Mouse (Mus musculus) CH12.LX (cell line): ENCODE results near the gene Tlr9. TPM values are rescaled to one million over a fixed set of nuclear protein-coding genes. Genes with fewer than 3 reads are reported as not detected.

Experiments used
- DNase-seq: peaks from one replicate; pipeline ENCODE4 v3.0.0-alpha.2; 2013; ENCODE audit errors: extremely low read depth
- H3K27ac ChIP-seq: 2 replicates; pipeline ENCODE4 v1.5.1; 2012; ENCODE audit warnings: low read depth, mild to moderate bottlenecking, control low read depth, moderate library complexity; ENCODE audit not compliant: insufficient read depth
- H3K27me3 ChIP-seq: replicated peaks from 2 replicates; pipeline ENCODE3; 2012; ENCODE audit warnings: inconsistent platforms
- H3K36me3 ChIP-seq, 2 experiments: replicated peaks in 1 of 2; 2 replicates each; pipeline versions ENCODE3 to v1.6.1; 2012; ENCODE audit warnings: inconsistent platforms in 1 of 2, low read length in 1 of 2, mild to moderate bottlenecking in 1 of 2, mixed read lengths in 1 of 2, moderate library complexity in 1 of 2; ENCODE audit not compliant: control insufficient read depth in 1 of 2, insufficient read depth in 1 of 2
- H3K4me1 ChIP-seq, 2 experiments: 2 replicates each; pipeline ENCODE4 v1.6.1; 2012; ENCODE audit warnings: inconsistent platforms in 1 of 2, moderate library complexity in 1 of 2; ENCODE audit not compliant: insufficient read depth in 2 of 2, control insufficient read depth in 1 of 2
- H3K4me2 ChIP-seq: 2 replicates; pipeline ENCODE4 v1.6.1; 2012; ENCODE audit warnings: low read depth, mild to moderate bottlenecking, control low read depth; ENCODE audit not compliant: poor library complexity, insufficient read depth, severe bottlenecking
- H3K4me3 ChIP-seq, 3 experiments: fragments of 150-350 bp in 1 of 3; sonication (generic) in 1 of 3; replicated peaks in 1 of 3; 2 replicates each; pipeline versions ENCODE3 to v1.5.1; 2011 to 2012; ENCODE audit warnings: low read depth in 2 of 3, low read length in 2 of 3, mild to moderate bottlenecking in 2 of 3, moderate library complexity in 2 of 3, control low read depth in 1 of 3, improper control_type of control experiment in 1 of 3, inconsistent platforms in 1 of 3, mixed read lengths in 1 of 3; ENCODE audit not compliant: poor library complexity in 1 of 3
- H3K79me2 ChIP-seq: replicated peaks from 2 replicates; pipeline ENCODE4 v1.6.1; 2012; ENCODE audit warnings: mild to moderate bottlenecking, moderate library complexity; ENCODE audit not compliant: control insufficient read depth, poor library complexity, insufficient read depth, severe bottlenecking; ENCODE audit errors: extremely low read depth
- H3K9ac ChIP-seq: 2 replicates; pipeline ENCODE4 v1.6.1; 2012; ENCODE audit warnings: low read depth, mild to moderate bottlenecking, control low read depth, moderate library complexity; ENCODE audit not compliant: insufficient read depth
- H3K9me3 ChIP-seq: replicated peaks from 2 replicates; pipeline ENCODE3; 2012; ENCODE audit warnings: low read length, inconsistent platforms, mixed read lengths
- BHLHE40 ChIP-seq: IDR thresholded peaks from 2 replicates; pipeline ENCODE4 v1.6.1; 2011; ENCODE audit warnings: mild to moderate bottlenecking, low read depth, low read length, improper control_type of control experiment
- CTCF ChIP-seq, 2 experiments: IDR thresholded peaks in 1 of 2; conservative IDR thresholded peaks in 1 of 2; 2 replicates each; pipeline ENCODE4 v1.5.1; 2011 to 2012; ENCODE audit warnings: low read depth in 2 of 2, low read length in 2 of 2, improper control_type of control experiment in 1 of 2, inconsistent platforms in 1 of 2, mild to moderate bottlenecking in 1 of 2, moderate library complexity in 1 of 2
- ELF1 ChIP-seq: IDR thresholded peaks from 2 replicates; pipeline ENCODE4 v1.6.1; 2014; ENCODE audit warnings: low read depth, mild to moderate bottlenecking, inconsistent platforms, low read length, improper control_type of control experiment
- EP300 ChIP-seq: IDR thresholded peaks from 2 replicates; pipeline ENCODE4 v1.6.1; 2011; ENCODE audit warnings: low read length, improper control_type of control experiment
- ETS1 ChIP-seq: conservative IDR thresholded peaks from 2 replicates; pipeline ENCODE4 v1.6.1; 2012; ENCODE audit warnings: low read depth, mild to moderate bottlenecking, inconsistent platforms, low read length, improper control_type of control experiment, moderate library complexity
- IRF4 ChIP-seq: IDR thresholded peaks from 2 replicates; pipeline ENCODE4 v1.6.1; 2014; ENCODE audit warnings: low read depth, mild to moderate bottlenecking, inconsistent platforms, low read length, improper control_type of control experiment
- JUND ChIP-seq: conservative IDR thresholded peaks from 2 replicates; pipeline ENCODE4 v1.6.1; 2011; ENCODE audit warnings: low read depth, low read length, improper control_type of control experiment
- KAT2A ChIP-seq: IDR thresholded peaks from 2 replicates; pipeline ENCODE4 v1.6.1; 2012; ENCODE audit warnings: low read length, improper control_type of control experiment, inconsistent platforms; ENCODE audit not compliant: insufficient replicate concordance
- MAFK ChIP-seq: IDR thresholded peaks from 2 replicates; pipeline ENCODE4 v1.6.1; 2011; ENCODE audit warnings: low read length, improper control_type of control experiment; ENCODE audit not compliant: insufficient replicate concordance
- MAX ChIP-seq: IDR thresholded peaks from 2 replicates; pipeline ENCODE4 v1.6.1; 2011; ENCODE audit warnings: low read length, improper control_type of control experiment
- MXI1 ChIP-seq: IDR thresholded peaks from 2 replicates; pipeline ENCODE4 v1.6.1; 2011; ENCODE audit warnings: mild to moderate bottlenecking, low read depth, low read length, improper control_type of control experiment
- MYC ChIP-seq: IDR thresholded peaks from 2 replicates; pipeline ENCODE4 v1.6.1; 2011; ENCODE audit warnings: low read depth, mild to moderate bottlenecking, improper control_type of control experiment, low read length
- NELFE ChIP-seq: IDR thresholded peaks from 2 replicates; pipeline ENCODE4 v1.6.1; 2011; ENCODE audit warnings: low read depth, low read length, improper control_type of control experiment
- NRF1 ChIP-seq: IDR thresholded peaks from 2 replicates; pipeline ENCODE4 v1.6.1; 2014; ENCODE audit warnings: low read depth, mild to moderate bottlenecking, inconsistent platforms, low read length, improper control_type of control experiment, moderate library complexity
- PAX5 ChIP-seq: IDR thresholded peaks from 2 replicates; pipeline ENCODE4 v1.6.1; 2012; ENCODE audit warnings: low read length, inconsistent platforms, mixed read lengths
- POLR2A ChIP-seq: IDR thresholded peaks from 2 replicates; pipeline ENCODE4 v1.6.1; 2011; ENCODE audit warnings: low read depth, mild to moderate bottlenecking, improper control_type of control experiment, low read length
- RCOR1 ChIP-seq: conservative IDR thresholded peaks from 2 replicates; pipeline ENCODE4 v1.6.1; 2012; ENCODE audit warnings: low read depth, mild to moderate bottlenecking, inconsistent platforms, low read length, improper control_type of control experiment
- SIN3A ChIP-seq: IDR thresholded peaks from 2 replicates; pipeline ENCODE4 v1.6.1; 2012; ENCODE audit warnings: low read length, improper control_type of control experiment, inconsistent platforms
- TCF12 ChIP-seq: IDR thresholded peaks from 2 replicates; pipeline ENCODE4 v1.6.1; 2014; ENCODE audit warnings: low read depth, mild to moderate bottlenecking, inconsistent platforms, low read length, improper control_type of control experiment
- USF1 ChIP-seq: IDR thresholded peaks from 2 replicates; pipeline ENCODE4 v1.6.1; 2014; ENCODE audit warnings: low read depth, mild to moderate bottlenecking, inconsistent platforms, low read length, improper control_type of control experiment
- USF2 ChIP-seq: conservative IDR thresholded peaks from 2 replicates; pipeline ENCODE4 v1.6.1; 2011; ENCODE audit warnings: low read depth, low read length, improper control_type of control experiment
- ZC3H11A ChIP-seq: IDR thresholded peaks from 2 replicates; pipeline ENCODE4 v1.6.1; 2012; ENCODE audit warnings: low read depth, mild to moderate bottlenecking, inconsistent platforms, low read length, improper control_type of control experiment
- ZKSCAN1 ChIP-seq: IDR thresholded peaks from 2 replicates; pipeline ENCODE4 v1.6.1; 2012; ENCODE audit warnings: low read depth, inconsistent platforms, low read length, improper control_type of control experiment, borderline replicate concordance
- dilution Hi-C: fragments of 300-500 bp; cut with MboI; formaldehyde crosslinking; loops from 2 replicates; pipeline ENCODE4 v1.14.3; 2020; ENCODE audit warnings: low sequenced_read_pairs; ENCODE audit not compliant: extremely low pct_unique_long_range_greater_than_20kb, extremely low pct_ligation_motif_present
- in situ Hi-C: fragments of 300-500 bp; cut with MboI; formaldehyde crosslinking; loops from 3 replicates; pipeline ENCODE4 v1.14.3; 2019; ENCODE audit warnings: low sequenced_read_pairs, low pct_ligation_motif_present, low pct_unique_long_range_greater_than_20kb, mixed read lengths
- polyA plus RNA-seq: library from polyadenylated mRNA; unstranded; fragments of >175 nt; gene quantifications from 2 replicates; pipeline ENCODE4 v1.2.1, GENCODE M21; 2012; ENCODE audit warnings: low read depth; ENCODE audit not compliant: insufficient read length
- total RNA-seq, 2 experiments: library from RNA; depleted of rRNA; stranded (reverse); fragments of 300-350 nt in 1 of 2; fragments of >200 nt in 1 of 2; gene quantifications; 2 replicates each; pipeline ENCODE4 v1.2.3; 2012 to 2014

The Tlr9 gene
- total and polyA plus RNA-seq, 3 experiments, result 1.0 to 12.5 (median 1.4) TPM

GRCm38 (mm10) chr9:106273791-106274190, 51.4 kb downstream of the Tlr9 start:
- H3K79me2 ChIP-seq, result no peaks in the 10 kb centered on the region
- DNase-seq, result peak; percentile 45
- no peak overlapping the region for H3K27ac ChIP-seq
- dilution Hi-C loops, result no loop called here
- H3K4me2 ChIP-seq, result no peak overlapping the region
- H3K9me3 ChIP-seq, result no peaks in the 10 kb centered on the region
- no peaks in the 10 kb centered on the region for H3K36me3 ChIP-seq
- peaks cover 16 to 44% of the 10 kb centered on the region in 2 experiments for H3K4me1 ChIP-seq
- H3K4me3 ChIP-seq, result no peak overlapping the region
- no peaks in the 10 kb centered on the region for H3K27me3 ChIP-seq
- in situ Hi-C loops, result loop anchor here (10.0 kb wide), 1 partner anchor 109 kb away; no protein-coding TSS in a partner anchor
- TF ChIP-seq ELF1 (no peak), KAT2A (no peak), MXI1 (no peak), SIN3A (no peak), USF2 (no peak), POLR2A (no peak), PAX5 (no peak), CTCF (conservative IDR thresholded peaks at IDR 0.05 in 1 of 2, IDR thresholded peaks at IDR 0.05 in 1 of 2; ENCODE audit: low read depth in 2 of 2, low read length in 2 of 2) (no peak), TCF12 (no peak), USF1 (no peak), IRF4 (no peak), NRF1 (no peak), BHLHE40 (no peak), MAFK (no peak), ZKSCAN1 (no peak)
- no peak overlapping the region for H3K9ac ChIP-seq

DNA sequence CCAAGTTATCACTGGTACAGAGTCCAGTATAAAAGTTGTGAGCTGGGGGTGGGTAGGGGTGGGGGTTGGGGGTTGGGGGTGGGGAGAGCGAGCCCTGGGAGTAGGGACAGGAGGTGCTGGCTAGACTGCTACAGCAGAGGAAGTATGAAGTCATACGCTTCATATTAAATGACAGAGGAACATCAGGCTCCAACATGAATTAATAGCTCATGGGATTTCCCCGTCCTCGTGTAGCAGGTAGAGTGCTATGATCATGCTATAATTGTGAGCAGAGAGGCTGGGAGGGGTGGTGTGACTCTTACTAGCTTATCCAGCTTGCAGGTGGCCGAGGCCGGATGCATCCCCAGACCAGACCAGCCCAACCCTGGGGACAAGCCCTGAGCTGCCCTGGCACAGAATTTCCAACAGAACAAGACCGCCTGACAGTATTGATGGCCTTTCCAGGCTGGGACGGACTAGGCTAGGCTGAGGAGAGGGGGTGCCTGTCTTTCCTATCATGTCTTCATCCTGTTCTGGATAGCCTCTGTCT, 52.3 kb downstream of the Tlr9 start:
- dilution Hi-C loops, result no loop called here
- TF ChIP-seq JUND (0 out of 2 replicates have a peak, but pooled peaks have one; percentile 9), MYC (0 out of 2 replicates have a peak, but pooled peaks have one; percentile 38), NELFE (no peak), BHLHE40 (0 out of 2 replicates have a peak, but pooled peaks have one; percentile 28), ETS1 (0 out of 2 replicates have a peak, but pooled peaks have one; percentile 20), ZKSCAN1 (no peak), NRF1 (no peak), MAX (peak; percentile 33; the same call in 1 of the 2 replicates), ZC3H11A (no peak), EP300 (peak; percentile 42; the same call in 1 of the 2 replicates), RCOR1 (peak; percentile 42; the same call in 1 of the 2 replicates)

More for the DNA sequence above, 52.3 kb downstream of the Tlr9 start:
- Histone ChIP-seq H3K79me2 (no peaks in the 10 kb centered on the region), H3K4me1 (peaks cover 11 to 38% of the 10 kb centered on the region in 2 experiments), H3K36me3 (no peaks in the 10 kb centered on the region), H3K9ac (no peak overlapping the region), H3K4me3 (no peak overlapping the region), H3K9me3 (no peaks in the 10 kb centered on the region), H3K4me2 (no peak overlapping the region), H3K27ac (no peak overlapping the region), H3K27me3 (no peaks in the 10 kb centered on the region)
- peak; percentile 72 for DNase-seq
- in situ Hi-C loops, result loop anchor here (10.0 kb wide), 1 partner anchor 110 kb away; no protein-coding TSS in a partner anchor
